Mouse (Mus musculus) neural tube, embryonic 11.5 days (tissue): ENCODE data around the gene Zfp800. TPM values are rescaled to one million over a fixed set of nuclear protein-coding genes. Genes with fewer than 3 reads are reported as not detected.

Source experiments
- ATAC-seq: fragments of 200-750 bp; cut with Nextera tagmentation; 2 replicates; pipeline ENCODE4 v1.8.0; 2017; ENCODE audit warnings: moderate number of reproducible peaks, mild to moderate bottlenecking, moderate TSS enrichment, moderate library complexity; ENCODE audit not compliant: insufficient read depth, low FRiP score, low TSS enrichment
- DNase-seq: peaks from one replicate; pipeline ENCODE4 v3.0.0-alpha.2; 2015; ENCODE audit warnings: low spot score
- H3K27ac ChIP-seq: fragments of 300-500 bp; sonication (generic); 2 replicates; pipeline ENCODE4 v1.5.1; 2014; ENCODE audit warnings: low read depth, mild to moderate bottlenecking, low read length
- H3K27me3 ChIP-seq: fragments of 300-500 bp; sonication (generic); 2 replicates; pipeline ENCODE4 v1.6.1; 2014; ENCODE audit warnings: mild to moderate bottlenecking, low read length, mixed read lengths; ENCODE audit not compliant: control insufficient read depth, insufficient read depth
- H3K36me3 ChIP-seq: fragments of 300-500 bp; sonication (generic); 2 replicates; pipeline ENCODE4 v1.6.1; 2014; ENCODE audit warnings: mild to moderate bottlenecking, low read length, moderate library complexity, mixed read lengths; ENCODE audit not compliant: control insufficient read depth, insufficient read depth
- H3K4me1 ChIP-seq: fragments of 300-500 bp; sonication (generic); 2 replicates; pipeline ENCODE4 v1.6.1; 2014; ENCODE audit warnings: low read length, mixed read lengths; ENCODE audit not compliant: control insufficient read depth, insufficient read depth
- H3K4me2 ChIP-seq: fragments of 300-500 bp; sonication (generic); 2 replicates; pipeline ENCODE4 v1.6.1; 2014; ENCODE audit warnings: low read depth, mild to moderate bottlenecking, moderate library complexity
- H3K4me3 ChIP-seq: fragments of 300-500 bp; sonication (generic); 2 replicates; pipeline ENCODE4 v1.5.1; 2014; ENCODE audit warnings: low read depth, low read length
- H3K9ac ChIP-seq: fragments of 300-500 bp; sonication (generic); 2 replicates; pipeline ENCODE4 v1.6.1; 2014; ENCODE audit warnings: mild to moderate bottlenecking, low read length
- H3K9me3 ChIP-seq: fragments of 300-500 bp; sonication (generic); 2 replicates; pipeline ENCODE4 v1.6.1; 2016; ENCODE audit warnings: low read length; ENCODE audit not compliant: control insufficient read depth
- WGBS: fragments of 180-500 bp; shearing (Covaris S2); extraction: QIAGEN DNeasy Blood & Tissue Kit; methylation state at CpG from one replicate; pipeline ENCODE4 v1.1.7; 2014; 5-methylcytosine and 5-hydroxymethylcytosine counted together
- polyA plus RNA-seq: library from polyadenylated mRNA; unstranded; fragments of >200 nt; fragmentation: Nextera tagmentation; extraction: Ambion mirVana; gene quantifications from 2 replicates; pipeline ENCODE4 v1.2.1, GENCODE M21; 2014

Zfp800 gene
- polyA plus RNA-seq, 1 experiment from 2014 or later, result 23.2 TPM

DNA sequence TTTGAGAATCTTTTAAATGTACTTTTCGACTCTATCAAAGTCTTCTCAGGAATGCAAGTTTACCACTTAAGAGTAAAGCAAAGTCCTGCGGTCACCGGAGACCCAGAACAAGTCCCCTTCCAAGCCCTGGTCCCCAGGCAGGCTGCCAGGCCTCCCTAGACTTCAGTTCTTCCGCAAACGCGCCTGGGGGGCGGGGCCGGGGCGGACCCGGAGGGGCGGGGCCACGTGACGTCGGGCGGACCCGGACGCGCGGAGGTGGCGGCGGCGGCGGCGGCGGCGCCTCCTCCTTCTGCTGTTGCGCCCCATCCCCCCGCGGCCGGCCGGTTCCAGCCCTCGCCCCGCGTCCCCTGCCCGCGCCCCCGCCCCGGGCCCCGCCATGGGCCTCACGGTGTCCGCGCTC, 25.5 kb upstream of the Zfp800 start, which contains the start of gene Arf5:
Gene Arf5 (plus strand): TSS at position 248 of the 400 bp plus-strand sequence.
- Histone ChIP-seq H3K4me2 (peak within 1 kb of the TSS; percentile 72), H3K27ac (peak within 1 kb of the TSS; percentile 60), H3K9ac (peak within 1 kb of the TSS; percentile 89), H3K27me3 (no peaks in the 10 kb centered on the region), H3K4me1 (peaks cover 16% of the 10 kb centered on the region), H3K4me3 (peak within 1 kb of the TSS; percentile 91), H3K36me3 (peaks cover 5% of the 10 kb centered on the region), H3K9me3 (no peaks in the 10 kb centered on the region)
- 2% methylated on average over 20 of the region's 42 CpGs for WGBS
- ATAC-seq, result peak; percentile 76
- peak; percentile 91 for DNase-seq

GRCm38 (mm10) chr6:28422651-28423290, 25.0 kb upstream of the Zfp800 start:
- Histone ChIP-seq H3K27ac (no peak overlapping the region), H3K9me3 (no peaks in the 10 kb centered on the region), H3K4me3 (peak overlapping the region; percentile 91), H3K27me3 (no peaks in the 10 kb centered on the region), H3K4me2 (peak overlapping the region; percentile 72; the same call in 1 of the 2 replicates), H3K9ac (no peak overlapping the region), H3K36me3 (peaks cover 9% of the 10 kb centered on the region), H3K4me1 (peaks cover 16% of the 10 kb centered on the region)
- peak; percentile 7; the same call in 1 of the 2 replicates for ATAC-seq
- DNase-seq, result no peak
- WGBS, result 75% methylated on average over 15 of the region's 15 CpGs

DNA sequence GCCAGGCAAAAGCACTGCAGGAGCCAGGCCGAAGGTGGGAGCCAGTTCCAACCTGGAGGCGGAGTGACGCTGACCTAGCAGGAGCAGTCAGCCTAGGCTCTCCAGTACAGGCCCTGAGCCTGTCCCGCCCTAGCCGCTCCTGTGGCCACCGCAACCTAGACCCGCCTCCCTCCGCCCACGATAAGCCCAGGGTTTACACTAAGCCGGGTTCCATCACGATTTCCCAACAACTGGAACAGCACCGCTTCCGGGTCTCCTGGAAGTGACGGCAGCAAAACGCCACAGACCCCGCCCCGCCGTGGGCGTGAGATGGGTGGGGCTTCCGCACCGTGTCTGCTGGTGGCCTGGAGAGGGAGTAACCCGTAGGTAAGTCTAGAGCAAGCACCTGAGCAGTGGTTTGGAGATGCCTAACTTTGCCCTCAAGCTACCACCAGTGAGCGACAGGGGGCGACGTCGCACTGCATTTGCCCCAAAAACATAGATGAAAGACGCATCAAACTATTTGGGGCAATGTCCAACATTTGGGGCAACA, 23.7 kb upstream of the Zfp800 start:
- ATAC-seq (peak; percentile 75), DNase-seq (peak; percentile 92)
- H3K4me2 ChIP-seq, result peak overlapping the region; percentile 95
- peak overlapping the region; percentile 70 for H3K9ac ChIP-seq
- no peaks in the 10 kb centered on the region for H3K9me3 ChIP-seq
- H3K27me3 ChIP-seq, result no peaks in the 10 kb centered on the region
- peaks cover 16% of the 10 kb centered on the region for H3K4me1 ChIP-seq
- H3K36me3 ChIP-seq, result peaks cover 9% of the 10 kb centered on the region
- 0% methylated on average over 27 of the region's 27 CpGs for WGBS
- no peak overlapping the region for H3K27ac ChIP-seq
- peak overlapping the region; percentile 90 for H3K4me3 ChIP-seq

DNA sequence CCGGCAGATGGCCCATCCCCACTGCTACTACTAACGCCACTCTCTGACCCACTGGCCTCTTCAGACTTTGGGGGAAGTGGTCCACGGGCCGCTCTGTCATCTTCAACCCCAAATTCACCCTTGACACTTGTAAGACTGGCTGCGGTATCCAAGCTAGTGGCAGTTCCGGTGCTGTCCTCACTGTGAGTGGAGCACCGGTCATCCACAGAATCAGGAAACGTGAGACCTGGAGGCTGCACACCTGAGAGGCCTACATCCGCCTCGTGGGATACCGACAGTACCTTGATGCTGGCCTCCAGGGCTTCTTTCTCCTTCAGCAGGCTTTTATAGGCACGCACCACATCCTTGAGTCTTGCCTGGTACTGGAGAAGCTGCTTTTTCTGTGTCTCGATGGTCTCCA, 23.1 kb upstream of the Zfp800 start:
- H3K27ac ChIP-seq, result no peak overlapping the region

GRCm38 (mm10) chr6:28420361-28420760, 22.6 kb upstream of the Zfp800 start:
- Histone ChIP-seq H3K27me3 (no peaks in the 10 kb centered on the region), H3K9ac (no peak overlapping the region; the same call in 1 of the 2 replicates), H3K36me3 (peaks cover 9% of the 10 kb centered on the region), H3K27ac (no peak overlapping the region), H3K4me2 (peak overlapping the region; percentile 95), H3K4me3 (peak overlapping the region; percentile 90; the same call in 1 of the 2 replicates), H3K4me1 (peaks cover 16% of the 10 kb centered on the region), H3K9me3 (no peaks in the 10 kb centered on the region)
- DNase-seq, result no peak
- ATAC-seq, result no peak
- WGBS, result 85% methylated on average over 17 of the region's 17 CpGs

More for the DNA sequence above, 23.1 kb upstream of the Zfp800 start:
- Histone ChIP-seq H3K4me3 (peak overlapping the region; percentile 90), H3K4me2 (peak overlapping the region; percentile 95), H3K36me3 (peaks cover 9% of the 10 kb centered on the region), H3K27me3 (no peaks in the 10 kb centered on the region), H3K9ac (peak overlapping the region; percentile 70), H3K9me3 (no peaks in the 10 kb centered on the region), H3K4me1 (peaks cover 16% of the 10 kb centered on the region)
- DNase-seq, result no peak
- WGBS, result 22% methylated on average over 13 of the region's 13 CpGs
- ATAC-seq, result no peak

GRCm38 (mm10) chr6:28419673-28420072, 21.9 kb upstream of the Zfp800 start:
- Histone ChIP-seq H3K4me1 (peaks cover 16% of the 10 kb centered on the region), H3K4me3 (no peak overlapping the region), H3K27me3 (no peaks in the 10 kb centered on the region), H3K27ac (no peak overlapping the region), H3K4me2 (no peak overlapping the region), H3K36me3 (peaks cover 9% of the 10 kb centered on the region), H3K9ac (no peak overlapping the region), H3K9me3 (no peaks in the 10 kb centered on the region)
- 82% methylated on average over 2 of the region's 2 CpGs for WGBS
- no peak for DNase-seq
- ATAC-seq, result no peak

DNA sequence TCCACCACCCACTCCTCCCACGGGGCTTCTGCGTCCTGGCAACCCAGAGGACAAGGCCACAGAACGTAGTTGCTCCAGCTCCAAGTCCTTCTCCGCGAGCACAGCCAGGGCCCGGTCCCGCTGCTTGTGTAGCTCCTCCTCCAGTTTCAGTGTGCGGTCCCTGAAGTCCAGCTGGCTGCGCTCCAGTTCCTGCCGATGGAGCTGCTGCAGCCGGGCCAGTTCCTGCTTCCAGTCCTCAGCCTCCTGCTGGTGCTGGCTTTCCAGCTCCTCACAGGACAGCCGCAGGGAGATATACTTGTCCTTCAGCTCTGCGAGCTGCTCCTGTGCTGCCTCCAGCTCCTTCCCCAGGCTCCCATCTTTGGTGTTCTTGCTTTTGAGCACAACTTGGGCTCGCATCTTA, 20.6 kb upstream of the Zfp800 start:
- Histone ChIP-seq H3K9me3 (no peaks in the 10 kb centered on the region), H3K36me3 (peaks cover 9% of the 10 kb centered on the region), H3K27me3 (no peaks in the 10 kb centered on the region), H3K27ac (no peak overlapping the region), H3K9ac (no peak overlapping the region), H3K4me3 (no peak overlapping the region), H3K4me1 (peaks cover 16% of the 10 kb centered on the region), H3K4me2 (no peak overlapping the region)
- ATAC-seq (no peak), DNase-seq (no peak)
- WGBS, result 92% methylated on average over 14 of the region's 14 CpGs

GRCm38 (mm10) chr6:28416981-28417380, 19.2 kb upstream of the Zfp800 start:
- H3K4me2 ChIP-seq, result no peak overlapping the region
- H3K27ac ChIP-seq, result no peak overlapping the region
- WGBS, result 76% methylated on average over 4 of the region's 4 CpGs
- DNase-seq (no peak), ATAC-seq (no peak)
- H3K9ac ChIP-seq, result no peak overlapping the region
- no peak overlapping the region for H3K4me3 ChIP-seq
- H3K27me3 ChIP-seq, result no peaks in the 10 kb centered on the region
- peaks cover 9% of the 10 kb centered on the region for H3K36me3 ChIP-seq
- no peaks in the 10 kb centered on the region for H3K9me3 ChIP-seq
- H3K4me1 ChIP-seq, result peaks cover 16% of the 10 kb centered on the region

DNA sequence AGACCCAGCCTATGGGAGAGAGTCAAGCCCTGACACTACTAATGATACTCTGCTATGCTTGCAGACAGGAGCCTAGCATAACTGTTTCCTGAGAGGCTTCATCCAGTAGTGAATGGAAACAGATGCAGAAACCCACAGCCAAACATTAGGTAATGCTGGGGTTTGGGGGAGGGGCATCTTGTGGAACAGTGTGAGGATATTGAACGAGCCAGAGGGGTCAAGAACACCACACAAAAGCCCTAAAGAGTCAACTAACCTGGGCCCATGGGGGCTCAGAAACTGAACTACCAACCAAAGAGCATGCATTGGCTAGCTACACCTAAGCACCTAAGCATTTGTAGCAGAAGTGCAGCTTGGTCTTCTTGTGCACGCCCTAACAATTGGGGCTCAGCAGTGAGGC, 13.4 kb upstream of the Zfp800 start:
- no peak for DNase-seq
- 67% methylated on average over 2 of the region's 2 CpGs for WGBS
- no peak for ATAC-seq
- H3K4me3 ChIP-seq, result no peak overlapping the region
- no peak overlapping the region for H3K4me2 ChIP-seq
- no peaks in the 10 kb centered on the region for H3K27me3 ChIP-seq
- no peak overlapping the region for H3K9ac ChIP-seq
- no peaks in the 10 kb centered on the region for H3K9me3 ChIP-seq
- no peaks in the 10 kb centered on the region for H3K4me1 ChIP-seq
- H3K36me3 ChIP-seq, result no peaks in the 10 kb centered on the region
- no peak overlapping the region for H3K27ac ChIP-seq
